Mouse (Mus musculus): Measurements from ENCODE around the gene Gm13539. TPM values are rescaled to one million over a fixed set of nuclear protein-coding genes. Genes with fewer than 3 reads are reported as not detected.
A peak's percentile ranks its signal among the peaks of the same experiment; 100 is the strongest.
"Not testable (repeated sequence)": the region's sequence is repeated elsewhere in the genome, so short reads cannot be mapped to it uniquely, and the experiment has no call there.

The Gm13539 gene
- not detected in 2 replicates for polyA plus RNA-seq (2012; rRNA removed)

- DNase-seq (ENCODE audit: low read depth) = no peak
- TF ChIP-seq POLR2A (IDR thresholded peaks at IDR 0.05; ENCODE audit: borderline replicate concordance, extremely low read depth, insufficient read depth, insufficient read length, poor library complexity, severe bottlenecking) (no peak), CTCF (IDR thresholded peaks at IDR 0.05; ENCODE audit: borderline replicate concordance, extremely low read depth, insufficient read depth, insufficient read length) (no peak)
Measured at GRCm38 (mm10) chr2:25781957-25782356, at the start of gene Gm13539. Gene Gm13539 (plus strand): TSS chr2:25782257.

- TF ChIP-seq CTCF (IDR thresholded peaks at IDR 0.05; ENCODE audit: borderline replicate concordance, extremely low read depth, insufficient read depth, insufficient read length) = no peak
- TF ChIP-seq POLR2A (IDR thresholded peaks at IDR 0.05; ENCODE audit: borderline replicate concordance, extremely low read depth, insufficient read depth, insufficient read length, poor library complexity, severe bottlenecking) = no peak
Measured at GRCm38 (mm10) chr2:25733199-25733930, 48.7 kb upstream of the Gm13539 start.

GRCm38 (mm10) chr2:25736709-25737108 is 45.3 kb upstream of the Gm13539 start, which contains the start of gene Obp2b:
Gene Obp2b (plus strand): TSS chr2:25737009.
- not testable (repeated sequence) for DNase-seq (ENCODE audit: low read depth)

More at GRCm38 (mm10) chr2:25733199-25733930, 48.7 kb upstream of the Gm13539 start:
- no peak for DNase-seq (ENCODE audit: low read depth)

GRCm38 (mm10) chr2:25741671-25742070 is 40.4 kb upstream of the Gm13539 start:
- TF ChIP-seq CTCF (IDR thresholded peaks at IDR 0.05; ENCODE audit: borderline replicate concordance, extremely low read depth, insufficient read depth, insufficient read length) = no peak
- TF ChIP-seq POLR2A (IDR thresholded peaks at IDR 0.05; ENCODE audit: borderline replicate concordance, extremely low read depth, insufficient read depth, insufficient read length, poor library complexity, severe bottlenecking) = no peak
- DNase-seq (ENCODE audit: low read depth) = no peak

GRCm38 (mm10) chr2:25754201-25754600 is 27.9 kb upstream of the Gm13539 start:
- DNase-seq (ENCODE audit: low read depth) = no peak
- TF ChIP-seq POLR2A (IDR thresholded peaks at IDR 0.05; ENCODE audit: borderline replicate concordance, extremely low read depth, insufficient read depth, insufficient read length, poor library complexity, severe bottlenecking) (no peak), CTCF (IDR thresholded peaks at IDR 0.05; ENCODE audit: borderline replicate concordance, extremely low read depth, insufficient read depth, insufficient read length) (no peak)

- peak; percentile 0 for DNase-seq (ENCODE audit: low read depth)
- TF ChIP-seq CTCF (IDR thresholded peaks at IDR 0.05; ENCODE audit: borderline replicate concordance, extremely low read depth, insufficient read depth, insufficient read length) (no peak), POLR2A (IDR thresholded peaks at IDR 0.05; ENCODE audit: borderline replicate concordance, extremely low read depth, insufficient read depth, insufficient read length, poor library complexity, severe bottlenecking) (no peak)
Measured at GRCm38 (mm10) chr2:25758064-25758625, 23.9 kb upstream of the Gm13539 start.

- no peak for DNase-seq (ENCODE audit: low read depth)
- TF ChIP-seq POLR2A (IDR thresholded peaks at IDR 0.05; ENCODE audit: borderline replicate concordance, extremely low read depth, insufficient read depth, insufficient read length, poor library complexity, severe bottlenecking) (no peak), CTCF (IDR thresholded peaks at IDR 0.05; ENCODE audit: borderline replicate concordance, extremely low read depth, insufficient read depth, insufficient read length) (no peak)
Measured at GRCm38 (mm10) chr2:25765269-25765668, 16.8 kb upstream of the Gm13539 start, which contains the start of gene Lcn3. Gene Lcn3 (plus strand): TSS chr2:25765569.

GRCm38 (mm10) chr2:25767764-25768163 is 14.3 kb upstream of the Gm13539 start:
- DNase-seq (ENCODE audit: low read depth) = no peak
- TF ChIP-seq CTCF (IDR thresholded peaks at IDR 0.05; ENCODE audit: borderline replicate concordance, extremely low read depth, insufficient read depth, insufficient read length) (no peak), POLR2A (IDR thresholded peaks at IDR 0.05; ENCODE audit: borderline replicate concordance, extremely low read depth, insufficient read depth, insufficient read length, poor library complexity, severe bottlenecking) (no peak)

GRCm38 (mm10) chr2:25773507-25773906 is 8.6 kb upstream of the Gm13539 start:
- TF ChIP-seq POLR2A (IDR thresholded peaks at IDR 0.05; ENCODE audit: borderline replicate concordance, extremely low read depth, insufficient read depth, insufficient read length, poor library complexity, severe bottlenecking) (no peak), CTCF (IDR thresholded peaks at IDR 0.05; ENCODE audit: borderline replicate concordance, extremely low read depth, insufficient read depth, insufficient read length) (no peak)
- no peak for DNase-seq (ENCODE audit: low read depth)

- TF ChIP-seq CTCF (IDR thresholded peaks at IDR 0.05; ENCODE audit: borderline replicate concordance, extremely low read depth, insufficient read depth, insufficient read length) (no peak), POLR2A (IDR thresholded peaks at IDR 0.05; ENCODE audit: borderline replicate concordance, extremely low read depth, insufficient read depth, insufficient read length, poor library complexity, severe bottlenecking) (no peak)
- DNase-seq (ENCODE audit: low read depth) = no peak
Measured at GRCm38 (mm10) chr2:25774640-25775039, 7.4 kb upstream of the Gm13539 start.

GRCm38 (mm10) chr2:25775991-25776390 is 6.1 kb upstream of the Gm13539 start:
- TF ChIP-seq CTCF (IDR thresholded peaks at IDR 0.05; ENCODE audit: borderline replicate concordance, extremely low read depth, insufficient read depth, insufficient read length) = no peak
- no peak for TF ChIP-seq POLR2A (IDR thresholded peaks at IDR 0.05; ENCODE audit: borderline replicate concordance, extremely low read depth, insufficient read depth, insufficient read length, poor library complexity, severe bottlenecking)
- DNase-seq (ENCODE audit: low read depth) = no peak

- DNase-seq (ENCODE audit: low read depth) = no peak
- TF ChIP-seq CTCF (IDR thresholded peaks at IDR 0.05; ENCODE audit: borderline replicate concordance, extremely low read depth, insufficient read depth, insufficient read length) (no peak), POLR2A (IDR thresholded peaks at IDR 0.05; ENCODE audit: borderline replicate concordance, extremely low read depth, insufficient read depth, insufficient read length, poor library complexity, severe bottlenecking) (no peak)
Measured at GRCm38 (mm10) chr2:25776717-25777116, 5.3 kb upstream of the Gm13539 start, which contains the start of gene Lcn11. Gene Lcn11 (plus strand): TSS chr2:25777017.
